Mouse (Mus musculus) layer of hippocampus, postnatal 25 days (tissue): ENCODE data around the gene Idi1. TPM values are rescaled to one million over a fixed set of nuclear protein-coding genes. Genes with fewer than 3 reads are reported as not detected.
"Not testable (repeated sequence)": the region's sequence is repeated elsewhere in the genome, so short reads cannot be mapped to it uniquely, and the experiment has no call there.

Experiments
- DNase-seq, 2 experiments: peaks; one replicate each; pipeline ENCODE4 v3.0.0; 2022; ENCODE audit warnings: mixed read lengths in 2 of 2, low spot score in 1 of 2; ENCODE audit errors: extremely low spot score in 1 of 2
- microRNA-seq, 2 experiments: library from miRNA; unstranded; fragments of <30 nt; microRNA quantifications; one replicate each; pipeline ENCODE4 v1.2.0; 2021
- total RNA-seq, 2 experiments: library from RNA; stranded (reverse); gene quantifications; 2 replicates each; pipeline ENCODE4 v1.2.3; 2021

Idi1 gene
- total RNA-seq, 2 experiments from 2014 or later, result 37.4 to 43.1 TPM

- not testable (repeated sequence) for DNase-seq
These were observed 1.4 kb upstream of the Idi1 start for GRCm38 (mm10) chr13:8883870-8884269.

DNA sequence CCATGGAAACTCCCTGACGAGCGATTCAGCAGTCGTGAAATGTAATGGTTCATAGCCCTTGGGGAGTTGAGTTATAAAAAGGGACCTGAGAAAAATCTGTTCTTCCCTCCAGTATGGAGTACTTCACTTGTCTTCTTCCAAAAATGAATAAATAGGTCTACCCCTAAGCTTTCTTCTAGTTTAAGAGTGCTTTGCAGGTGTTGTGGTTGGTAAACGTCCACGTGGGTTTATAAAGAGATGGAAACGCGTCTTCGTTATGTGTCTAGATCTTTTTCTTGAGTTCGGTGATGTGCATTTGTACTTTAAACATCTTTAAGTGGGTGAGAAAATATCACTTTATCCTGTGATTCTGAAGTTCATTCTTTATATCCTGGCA, 872 bp downstream of the Idi1 start:
- no peak for DNase-seq

DNA sequence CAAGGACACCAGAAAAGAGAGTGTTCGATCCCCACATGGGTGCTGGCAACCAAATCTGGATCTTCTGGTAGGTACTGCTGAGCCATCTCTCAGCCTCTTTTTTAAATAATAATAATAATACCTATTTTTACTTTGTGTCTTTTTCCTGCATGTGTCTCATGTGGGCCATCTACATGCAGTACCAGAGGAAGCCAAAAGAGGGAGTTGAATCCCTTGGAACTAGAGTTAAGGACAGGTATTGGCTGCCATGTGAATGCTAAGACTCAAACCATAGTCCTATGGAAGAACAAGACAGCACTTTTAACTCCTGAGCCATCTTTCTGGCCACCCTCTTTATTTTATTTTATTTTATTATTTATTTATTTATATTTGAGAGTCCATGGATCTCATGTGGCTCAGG, 3.3 kb downstream of the Idi1 start:
- DNase-seq, result no peak

GRCm38 (mm10) chr13:8905986-8906385, 20.7 kb downstream of the Idi1 start:
- DNase-seq, result not testable (repeated sequence)

- not testable (repeated sequence) for DNase-seq
These were observed 28.6 kb downstream of the Idi1 start for GRCm38 (mm10) chr13:8913890-8914289.

DNA sequence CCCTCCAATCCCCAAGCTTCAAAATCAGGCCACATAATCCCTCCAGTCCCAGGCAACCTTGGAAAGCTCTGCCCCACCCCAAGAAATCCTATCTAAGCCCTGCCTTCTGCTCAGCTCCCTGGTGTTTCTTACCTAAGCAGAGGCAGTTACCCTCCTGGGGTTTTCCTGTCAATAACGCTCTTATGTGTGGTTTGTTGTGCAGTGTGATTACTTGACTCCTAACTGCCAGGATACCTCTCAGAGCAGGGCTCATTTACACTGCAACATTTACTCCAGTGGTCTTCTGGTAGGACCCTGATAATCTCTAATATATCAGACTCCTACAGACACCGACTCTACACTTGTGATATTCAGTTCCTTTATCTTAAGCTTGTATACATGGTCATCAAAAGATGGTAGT, 48.2 kb downstream of the Idi1 start:
- DNase-seq, result no peak

DNA sequence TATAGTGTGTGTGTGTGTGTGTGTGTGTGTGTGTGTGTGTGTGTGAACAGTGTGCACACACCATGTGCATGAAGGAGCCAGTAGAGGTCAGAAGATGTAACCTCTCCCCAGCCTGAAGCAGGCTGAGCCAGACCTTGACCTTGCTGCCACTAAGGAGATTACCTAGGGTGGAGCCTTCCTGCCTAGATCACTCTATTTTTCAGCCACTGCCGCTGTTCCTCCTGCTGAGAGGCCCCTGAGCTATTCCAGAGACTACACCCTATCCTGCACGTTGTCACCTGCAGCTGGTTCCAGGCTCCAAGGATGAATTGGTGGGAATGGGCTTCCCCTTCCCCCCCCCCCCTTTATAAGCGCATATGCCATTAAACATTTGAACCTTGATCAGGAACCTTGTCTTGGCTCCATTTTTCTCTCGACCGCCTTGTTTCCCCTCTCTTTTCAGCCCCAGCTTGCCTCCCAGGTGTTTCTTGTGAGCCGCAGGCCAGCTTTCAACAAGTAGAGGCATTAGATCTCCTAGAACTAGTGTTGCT, 52.4 kb downstream of the Idi1 start:
- not testable (repeated sequence) for DNase-seq

- not testable (repeated sequence) for DNase-seq
These were observed 55.8 kb downstream of the Idi1 start for GRCm38 (mm10) chr13:8941110-8941509.

DNA sequence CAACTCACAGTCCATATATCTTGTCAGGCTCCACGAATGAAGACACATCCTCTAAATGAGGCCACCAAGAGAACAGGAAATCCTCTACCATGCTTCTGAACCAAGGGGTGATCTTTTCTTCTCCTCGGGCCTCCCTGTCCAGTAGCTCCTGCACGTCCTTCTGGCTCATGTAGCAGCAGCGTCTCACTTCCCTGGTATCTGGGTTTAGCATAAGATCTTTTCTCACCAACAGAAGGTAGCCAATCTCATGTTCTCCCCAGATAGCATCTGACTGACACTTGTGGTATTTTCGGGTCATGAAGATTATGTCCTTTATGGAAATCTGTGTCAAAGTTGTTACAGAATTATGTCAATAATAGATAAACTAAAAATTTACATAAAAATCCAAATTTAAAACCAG, 56.4 kb downstream of the Idi1 start:
- not testable (repeated sequence) for DNase-seq

Small RNA genes within 50 kb of the gene (microRNA-seq; reads per million reads assigned to microRNA genes)
- 0 reads per million in 2 experiments for gene Gm22750

Other genes with a start within 250 kb of the Idi1 start
- 10 to 100 TPM; 84.9 to 89.5 TPM for gene Wdr37, start 13.6 kb upstream of the Idi1 start, total RNA-seq
- not detected for gene Gm9745, start 62.7 kb downstream of the Idi1 start, total RNA-seq
- gene Idi2, start 67.4 kb downstream of the Idi1 start, total RNA-seq, result not detected
- 10 to 100 TPM; 39.1 to 39.3 TPM for gene Gtpbp4, start 110.6 kb downstream of the Idi1 start, total RNA-seq
- 10 to 100 TPM; 73.2 to 76.8 TPM for gene Larp4b, start 208.4 kb downstream of the Idi1 start, total RNA-seq